Mouse (Mus musculus) heart, adult 8-10 months (tissue): ENCODE results near the gene Unc13b. TPM values are rescaled to one million over a fixed set of nuclear protein-coding genes. Genes with fewer than 3 reads are reported as not detected.
A peak's percentile ranks its signal among the peaks of the same experiment; 100 is the strongest.

Experiments used
- DNase-seq: peaks from one replicate; pipeline ENCODE4 v3.0.0; 2022; ENCODE audit warnings: low spot score
- total RNA-seq, 4 experiments: library from RNA; stranded (reverse); gene quantifications; 2 replicates each; pipeline ENCODE4 v1.2.4; 2022

Unc13b gene
- total RNA-seq, 4 experiments from 2014 or later, result 7.7 to 11.7 (median 10.1) TPM

- no peak for DNase-seq
Observed at GRCm38 (mm10) chr4:43217997-43218396, 159.2 kb downstream of the Unc13b start.

- DNase-seq, result no peak
Observed at GRCm38 (mm10) chr4:43231821-43232220, 173.1 kb downstream of the Unc13b start.

- no peak for DNase-seq
Observed at GRCm38 (mm10) chr4:43232985-43233384, 174.2 kb downstream of the Unc13b start.

- DNase-seq, result no peak
Observed at GRCm38 (mm10) chr4:43233489-43233888, 174.7 kb downstream of the Unc13b start.

DNA sequence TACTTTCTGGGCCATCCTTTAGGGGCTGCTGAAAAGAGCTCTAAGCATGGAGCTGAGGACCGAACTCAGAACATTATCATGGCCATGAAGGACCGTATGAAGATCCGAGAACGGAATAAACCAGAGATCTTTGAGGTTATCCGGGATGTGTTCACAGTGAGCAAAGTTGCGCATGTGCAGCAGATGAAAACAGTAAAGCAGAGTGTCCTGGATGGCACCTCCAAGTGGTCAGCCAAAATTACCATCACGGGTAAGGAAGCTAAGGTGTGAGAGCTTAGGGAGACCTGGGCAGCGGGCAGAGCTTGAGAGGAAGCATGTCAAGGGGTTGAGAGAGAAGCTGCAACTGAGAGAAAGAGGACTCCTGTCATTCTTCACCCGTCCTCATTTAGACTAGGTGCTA is 178.1 kb downstream of the Unc13b start:
- no peak for DNase-seq

DNA sequence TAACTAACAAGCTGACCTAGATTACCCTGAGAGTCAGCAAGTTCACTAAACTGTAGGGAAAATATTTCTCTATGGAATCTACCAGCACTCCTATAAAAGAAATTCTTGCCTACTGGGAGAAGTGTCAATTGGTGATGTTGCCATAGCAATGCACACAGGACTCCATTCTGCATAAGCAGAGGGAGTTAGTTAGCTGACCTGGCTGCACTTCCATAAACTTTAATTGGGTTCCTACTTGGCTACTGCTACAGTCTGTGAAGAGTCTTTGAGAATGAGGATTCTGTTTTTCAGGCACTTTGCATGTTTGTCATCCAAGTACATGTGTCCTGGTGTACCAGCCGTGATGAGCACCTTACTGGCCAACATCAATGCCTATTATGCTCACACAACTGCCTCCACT is 182.0 kb downstream of the Unc13b start:
- no peak for DNase-seq

- DNase-seq, result no peak
Observed at GRCm38 (mm10) chr4:43244022-43244421, 185.3 kb downstream of the Unc13b start.

DNA sequence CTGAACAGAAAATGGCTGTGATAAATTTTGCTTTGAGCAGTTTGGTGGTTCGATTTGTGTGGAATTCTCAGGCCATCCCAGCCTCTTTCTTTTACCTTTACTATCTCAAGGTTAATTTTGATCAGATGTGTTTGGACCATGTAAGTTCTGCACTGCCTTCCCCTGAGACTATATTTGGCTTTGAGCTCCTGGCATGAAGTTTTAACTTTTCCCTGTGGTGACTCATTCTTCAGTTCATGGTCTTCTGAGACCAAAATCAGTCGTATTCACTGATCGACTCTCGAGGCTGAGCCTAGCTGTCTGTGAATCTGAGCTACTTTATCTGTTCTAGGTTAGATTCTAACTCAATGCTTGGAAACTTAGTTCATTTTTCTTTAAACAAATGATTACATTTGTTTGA is 187.0 kb downstream of the Unc13b start:
- no peak for DNase-seq

DNA sequence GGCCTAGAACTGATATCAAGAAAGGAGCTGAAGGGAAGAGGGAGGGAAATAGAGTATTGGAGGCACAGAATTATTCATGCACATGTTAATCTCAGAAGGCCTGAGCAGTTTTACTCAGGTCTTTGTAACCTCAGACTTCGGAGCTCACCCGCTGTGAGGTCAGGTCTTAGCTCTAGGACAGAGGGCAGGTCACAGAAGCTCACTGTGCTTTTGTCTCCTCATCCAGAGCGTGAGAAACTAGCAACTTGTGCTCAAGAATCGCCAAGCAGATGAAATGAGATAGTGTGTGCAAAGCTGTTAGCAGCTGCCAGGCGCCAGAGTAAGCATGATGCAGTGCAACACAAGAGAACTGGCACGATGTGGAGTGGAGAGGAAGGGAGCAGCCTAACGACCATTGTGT is 189.3 kb downstream of the Unc13b start:
- no peak for DNase-seq

GRCm38 (mm10) chr4:43248909-43249308 is 190.2 kb downstream of the Unc13b start:
- no peak for DNase-seq

DNA sequence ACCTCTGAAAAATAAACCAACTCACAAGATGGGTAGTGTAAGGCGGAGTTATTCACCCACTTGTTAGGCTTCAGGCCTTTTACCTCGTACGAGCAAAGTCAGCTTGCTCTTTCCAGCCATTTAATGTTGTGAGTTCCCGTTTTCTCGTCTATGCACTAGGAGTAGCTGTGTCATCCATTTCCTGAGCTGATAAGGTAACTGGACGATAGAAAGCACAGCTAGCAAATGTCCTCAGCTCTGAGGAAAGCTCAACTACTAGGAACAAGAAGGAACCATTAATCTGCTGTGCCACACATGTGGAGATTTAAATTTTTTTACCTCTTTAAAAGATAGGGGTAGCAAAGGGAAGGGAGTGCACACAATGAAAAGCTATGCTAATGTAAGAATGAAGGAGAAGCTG is 192.5 kb downstream of the Unc13b start:
- no peak for DNase-seq

- no peak for DNase-seq
Observed at GRCm38 (mm10) chr4:43257040-43257439, 198.3 kb downstream of the Unc13b start.

DNA sequence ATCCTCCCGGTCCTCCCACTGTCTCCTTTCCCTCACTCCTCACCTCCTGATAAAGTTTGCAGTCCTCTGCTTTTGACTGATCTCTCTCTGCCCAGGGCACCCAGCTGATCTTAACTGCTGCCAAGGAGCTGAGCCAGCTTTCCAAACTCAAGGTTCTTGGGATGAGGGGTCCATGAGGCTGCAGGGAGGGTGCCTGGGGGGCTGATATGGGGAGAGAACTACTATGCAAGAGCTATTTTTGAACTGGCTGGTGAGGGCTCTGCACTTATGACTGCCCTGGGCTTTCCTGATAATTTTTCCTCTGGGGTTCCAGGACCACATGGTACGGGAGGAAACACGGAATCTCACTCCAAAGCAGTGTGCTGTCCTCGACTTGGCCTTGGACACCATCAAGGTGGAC is 199.8 kb downstream of the Unc13b start:
- no peak for DNase-seq

- no peak for DNase-seq
Observed at GRCm38 (mm10) chr4:43259435-43259834, 200.7 kb downstream of the Unc13b start.

DNA sequence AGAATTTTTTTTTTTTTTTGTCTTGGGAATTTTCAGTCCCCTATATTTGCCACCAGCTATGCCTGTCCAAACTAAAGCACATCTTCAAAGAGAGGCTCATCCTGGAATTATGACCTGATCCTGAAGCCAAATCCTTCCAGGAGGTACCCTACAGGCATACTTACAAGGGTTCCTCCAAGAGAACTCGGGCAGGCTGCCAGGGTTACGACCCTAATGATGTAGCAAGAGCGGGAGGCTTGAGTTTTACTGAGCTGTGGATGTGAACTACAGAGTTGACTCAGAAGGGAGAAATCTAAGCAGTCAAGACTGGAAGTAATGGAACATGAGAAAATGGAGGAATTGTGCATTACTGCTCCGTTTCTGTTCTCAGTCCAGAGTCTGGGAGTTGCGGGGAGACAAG is 201.3 kb downstream of the Unc13b start:
- DNase-seq, result no peak

DNA sequence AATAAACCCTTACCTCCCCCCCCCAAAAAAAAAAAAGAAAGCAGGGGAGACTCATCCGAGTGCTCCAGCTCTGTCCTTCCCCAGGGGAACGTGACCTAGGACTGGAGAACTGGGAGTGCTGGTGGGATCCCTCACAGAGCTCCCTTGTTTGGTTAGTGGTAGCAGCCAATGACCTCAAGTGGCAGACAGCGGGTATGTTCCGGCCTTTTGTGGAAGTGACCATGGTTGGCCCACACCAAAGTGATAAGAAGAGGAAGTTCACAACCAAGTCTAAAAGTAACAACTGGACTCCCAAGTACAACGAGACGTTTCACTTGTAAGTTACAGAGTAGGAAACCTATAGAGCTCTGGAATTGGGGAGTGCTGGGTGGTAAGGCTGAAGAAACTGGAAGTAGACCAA is 204.1 kb downstream of the Unc13b start:
- peak; percentile 17 for DNase-seq

DNA sequence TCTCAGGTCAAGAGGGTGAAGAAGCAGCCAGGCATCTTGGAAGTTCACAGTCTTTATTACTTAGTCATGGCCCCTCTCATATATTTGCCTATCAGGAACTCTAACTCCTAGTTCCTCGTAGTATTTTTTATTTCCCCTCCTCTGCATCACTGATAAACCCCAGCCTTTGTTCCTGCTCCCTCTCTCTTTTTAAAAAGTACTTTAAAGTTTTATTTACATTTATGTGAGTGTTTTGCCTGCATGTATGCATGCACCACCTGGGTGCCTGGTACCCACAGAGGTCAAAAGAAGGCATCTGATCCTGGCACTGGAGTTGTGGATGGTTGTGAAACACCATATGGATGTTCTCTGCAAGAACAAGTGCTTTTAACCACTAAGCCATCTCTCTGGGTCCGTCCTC is 207.4 kb downstream of the Unc13b start:
- no peak for DNase-seq

DNA sequence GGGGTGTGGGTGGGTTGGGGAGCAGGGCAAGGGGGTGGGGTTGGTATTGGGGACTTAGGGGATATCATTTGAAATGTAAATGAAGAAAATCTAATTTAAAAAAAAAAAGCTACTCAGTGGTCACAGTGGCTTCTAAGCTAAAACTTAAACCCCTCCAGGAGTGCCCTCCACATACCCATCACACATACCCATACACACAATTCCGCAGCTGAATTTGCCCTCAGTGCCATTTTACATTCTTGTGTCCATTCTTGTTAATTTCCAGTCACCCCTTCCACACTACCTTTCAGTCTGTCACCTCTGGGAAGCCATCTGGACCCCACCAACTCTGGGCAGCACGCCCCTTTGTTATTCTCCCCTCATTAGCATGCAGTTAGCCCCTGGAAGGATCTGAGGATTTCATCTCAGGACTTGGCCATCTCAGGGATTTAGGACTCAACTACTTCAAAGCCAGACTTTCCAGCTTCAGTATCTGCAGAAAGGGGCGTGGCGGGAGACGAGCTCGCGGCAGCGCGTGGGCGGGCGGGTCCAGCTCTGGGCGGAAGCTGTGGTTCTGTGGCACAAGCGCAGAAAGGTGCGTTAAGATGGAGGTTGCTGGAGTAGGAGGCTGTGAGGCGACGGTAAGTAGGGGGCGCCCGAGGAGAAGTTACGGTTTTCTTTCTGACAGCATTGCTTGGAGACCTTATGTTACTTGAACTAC is 208.0 kb downstream of the Unc13b start, which contains the start of gene Atp8b5:
Gene Atp8b5, plus strand, starts transcription at position 537 of the 700 bp plus-strand sequence.
- peak; percentile 78 for DNase-seq

GRCm38 (mm10) chr4:43267323-43267658 is 208.5 kb downstream of the Unc13b start:
- DNase-seq, result no peak

DNA sequence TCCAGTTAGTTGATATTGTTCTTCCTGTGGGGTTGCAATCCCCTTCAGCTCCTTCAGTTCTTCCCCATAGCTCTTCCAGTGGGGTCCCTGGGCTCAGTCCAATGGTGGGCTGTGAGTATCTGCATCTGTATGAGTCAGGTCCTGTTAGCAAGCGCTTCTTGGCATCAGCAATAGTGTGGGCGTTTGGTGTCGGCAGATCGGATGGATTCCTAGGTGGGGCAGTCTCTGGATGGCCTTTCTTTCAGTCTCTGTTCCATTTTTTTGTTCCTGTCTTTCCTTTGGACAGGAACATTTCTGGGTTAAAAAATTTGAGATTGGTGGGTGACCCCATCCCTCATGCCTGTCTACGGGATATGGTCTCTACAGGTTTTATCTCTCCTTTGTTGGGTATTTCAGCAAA is 226.7 kb downstream of the Unc13b start:
- no peak for DNase-seq

GRCm38 (mm10) chr4:43287305-43287704 is 228.6 kb downstream of the Unc13b start:
- DNase-seq, result no peak

GRCm38 (mm10) chr4:43294001-43294400 is 235.2 kb downstream of the Unc13b start:
- DNase-seq, result no peak

DNA sequence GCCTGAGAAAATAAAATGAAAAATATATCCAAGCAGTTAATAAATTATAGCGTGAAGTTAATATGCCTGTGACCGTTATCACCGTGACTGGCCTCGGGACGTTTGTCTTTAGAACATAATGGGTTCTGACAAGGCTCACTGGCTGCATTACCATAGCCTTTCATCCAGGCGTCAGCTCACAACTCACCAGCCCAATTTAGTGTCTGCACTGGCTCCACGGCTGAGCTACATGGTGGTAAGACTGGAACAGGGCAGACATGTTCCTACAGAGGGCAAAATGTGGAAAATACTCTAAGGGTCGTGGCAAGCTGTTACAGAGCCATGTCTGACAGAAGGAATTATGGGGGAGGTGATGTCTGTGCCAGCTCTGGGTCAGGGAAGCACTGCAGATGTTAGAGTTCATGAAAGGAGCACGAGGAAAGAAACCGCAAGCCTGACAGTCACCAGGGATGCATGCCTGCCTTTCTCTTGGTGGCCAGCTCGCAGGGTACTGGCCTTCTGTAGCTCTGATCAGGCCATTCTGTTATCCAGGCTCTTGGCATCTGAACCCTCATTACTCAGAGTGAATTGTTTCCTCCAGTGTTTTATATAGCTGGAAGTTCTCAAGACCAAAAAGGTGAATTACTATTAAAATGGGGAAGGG is 251.1 kb downstream of the Unc13b start:
- DNase-seq, result no peak
